Mouse (Mus musculus): ENCODE data around the gene Pfn3. TPM values are rescaled to one million over a fixed set of nuclear protein-coding genes. Genes with fewer than 3 reads are reported as not detected.
A peak's percentile ranks its signal among the peaks of the same experiment; 100 is the strongest.

The Pfn3 gene
- total and polyA plus RNA-seq, 2 experiments from 2014 or later, result 0.93 TPM; not detected in 1

DNA sequence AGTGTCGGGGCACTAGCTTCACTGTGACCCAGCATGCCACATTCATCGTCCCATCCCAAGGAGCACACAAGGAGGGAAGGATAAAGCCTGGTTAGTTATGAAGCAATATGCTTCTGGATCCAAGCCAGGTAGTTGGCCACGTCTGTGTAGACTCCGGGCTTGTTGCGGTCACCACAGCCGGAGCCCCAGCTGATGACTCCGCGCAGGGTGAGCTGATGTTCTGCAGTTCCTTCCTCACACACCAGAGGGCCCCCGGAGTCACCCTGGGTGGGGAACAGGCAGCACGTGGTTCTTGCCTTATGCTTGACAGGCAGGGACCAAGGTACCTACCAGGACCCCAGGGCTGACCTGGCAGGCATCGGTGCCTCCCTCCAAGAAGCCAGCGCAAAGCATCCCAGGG lies 3.0 kb upstream of the Pfn3 start:
- Histone ChIP-seq H3K4me3 (ENCODE audit: low read depth, low read length) (peak overlapping the region; percentile 7; the same call in 1 of the 2 replicates), H3K9ac (peak overlapping the region; percentile 18; the same call in 1 of the 2 replicates)

GRCm38 (mm10) chr13:55413333-55413732 lies 1.7 kb downstream of the Pfn3 start:
- DNase-seq, result no peak
- ATAC-seq, result no peak
- 0 out of 2 replicates have a peak, but pooled peaks cover 3% of the 10 kb centered on the region for H3K4me1 ChIP-seq (ENCODE audit: insufficient read depth)

More for the DNA sequence above, 3.0 kb upstream of the Pfn3 start:
- ATAC-seq (peak; percentile 76), DNase-seq (peak; percentile 82)
- H3K36me3 ChIP-seq (ENCODE audit: insufficient read depth), result no peaks in the 10 kb centered on the region
- WGBS, result 10% methylated on average over 12 of the region's 12 CpGs
- peaks cover 27% of the 10 kb centered on the region for H3K27me3 ChIP-seq (ENCODE audit: insufficient read depth, low read length)
- H3K4me1 ChIP-seq (ENCODE audit: insufficient read depth), result 0 out of 2 replicates have a peak, but pooled peaks cover 3% of the 10 kb centered on the region
- H3K27ac ChIP-seq (ENCODE audit: low read depth, low read length), result no peak overlapping the region
- H3K9me3 ChIP-seq (ENCODE audit: low read length), result no peaks in the 10 kb centered on the region
- H3K4me2 ChIP-seq (ENCODE audit: low read depth), result peak overlapping the region; percentile 38
- TF ChIP-seq CTCF (IDR thresholded peaks at IDR 0.05; ENCODE audit: low read depth), result peak; percentile 90

GRCm38 (mm10) chr13:55412643-55413307 lies 2.3 kb downstream of the Pfn3 start:
- no peaks in the 10 kb centered on the region for H3K27me3 ChIP-seq (ENCODE audit: insufficient read depth, low read length)
- no peaks in the 10 kb centered on the region for H3K9me3 ChIP-seq (ENCODE audit: low read length)
- no peak for TF ChIP-seq CTCF (IDR thresholded peaks at IDR 0.05; ENCODE audit: low read depth)
- no peak for DNase-seq
- 86% methylated on average over 13 of the region's 13 CpGs for WGBS
- H3K36me3 ChIP-seq (ENCODE audit: insufficient read depth), result no peaks in the 10 kb centered on the region
- no peak for ATAC-seq
- H3K9ac ChIP-seq, result no peak overlapping the region
- 0 out of 2 replicates have a peak, but pooled peaks cover 3% of the 10 kb centered on the region for H3K4me1 ChIP-seq (ENCODE audit: insufficient read depth)
- H3K4me2 ChIP-seq (ENCODE audit: low read depth), result no peak overlapping the region
- no peak overlapping the region for H3K4me3 ChIP-seq (ENCODE audit: low read depth, low read length)
- no peak overlapping the region for H3K27ac ChIP-seq (ENCODE audit: low read depth, low read length)

More at GRCm38 (mm10) chr13:55413333-55413732, 1.7 kb downstream of the Pfn3 start:
- H3K27me3 ChIP-seq (ENCODE audit: insufficient read depth, low read length), result no peaks in the 10 kb centered on the region
- H3K27ac ChIP-seq (ENCODE audit: low read depth, low read length), result no peak overlapping the region
- H3K36me3 ChIP-seq (ENCODE audit: insufficient read depth), result no peaks in the 10 kb centered on the region
- WGBS, result 80% methylated on average over 12 of the region's 12 CpGs
- TF ChIP-seq CTCF (IDR thresholded peaks at IDR 0.05; ENCODE audit: low read depth), result no peak
- no peaks in the 10 kb centered on the region for H3K9me3 ChIP-seq (ENCODE audit: low read length)
- no peak overlapping the region for H3K4me3 ChIP-seq (ENCODE audit: low read depth, low read length)
- no peak overlapping the region for H3K9ac ChIP-seq
- no peak overlapping the region for H3K4me2 ChIP-seq (ENCODE audit: low read depth)

DNA sequence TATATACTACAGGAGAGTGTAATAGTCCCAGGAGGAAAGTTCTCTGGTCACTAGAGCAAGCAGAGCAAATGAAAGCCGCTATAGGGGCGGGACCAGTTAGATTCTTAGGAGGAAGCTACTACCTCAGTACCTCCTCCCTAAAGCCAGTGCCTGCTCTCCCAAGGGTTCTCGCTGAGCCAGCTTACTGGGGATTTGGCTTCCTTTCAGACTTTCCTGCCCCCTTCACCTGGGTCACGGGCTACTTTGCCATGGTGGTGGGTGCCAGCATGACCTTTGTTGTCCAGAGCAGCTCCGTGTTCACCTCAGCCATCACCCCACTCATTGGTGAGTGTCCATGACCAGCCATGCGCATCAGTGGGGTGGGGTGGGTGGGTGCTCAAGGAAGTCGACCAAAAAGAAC lies 3.2 kb downstream of the Pfn3 start:
- H3K9me3 ChIP-seq (ENCODE audit: low read length), result no peaks in the 10 kb centered on the region
- TF ChIP-seq CTCF (IDR thresholded peaks at IDR 0.05; ENCODE audit: low read depth), result no peak
- H3K4me3 ChIP-seq (ENCODE audit: low read depth, low read length), result no peak overlapping the region
- no peaks in the 10 kb centered on the region for H3K36me3 ChIP-seq (ENCODE audit: insufficient read depth)
- no peak overlapping the region for H3K9ac ChIP-seq
- no peak overlapping the region for H3K27ac ChIP-seq (ENCODE audit: low read depth, low read length)
- ATAC-seq, result no peak
- WGBS, result 75% methylated on average over 7 of the region's 7 CpGs
- no peak overlapping the region for H3K4me2 ChIP-seq (ENCODE audit: low read depth)
- no peak for DNase-seq
- no peaks in the 10 kb centered on the region for H3K27me3 ChIP-seq (ENCODE audit: insufficient read depth, low read length)
- H3K4me1 ChIP-seq (ENCODE audit: insufficient read depth), result 0 out of 2 replicates have a peak, but pooled peaks cover 3% of the 10 kb centered on the region

- no peak for ATAC-seq
Measured at GRCm38 (mm10) chr13:55408546-55409120, 6.4 kb downstream of the Pfn3 start.

GRCm38 (mm10) chr13:55407341-55407740 lies 7.7 kb downstream of the Pfn3 start:
- Histone ChIP-seq H3K27ac (ENCODE audit: low read depth, low read length) (no peak overlapping the region), H3K4me3 (ENCODE audit: low read depth, low read length) (no peak overlapping the region), H3K9ac (no peak overlapping the region), H3K36me3 (ENCODE audit: insufficient read depth) (no peaks in the 10 kb centered on the region), H3K27me3 (ENCODE audit: insufficient read depth, low read length) (no peaks in the 10 kb centered on the region), H3K4me1 (ENCODE audit: insufficient read depth) (peaks cover 5% of the 10 kb centered on the region; the same call in 1 of the 2 replicates), H3K4me2 (ENCODE audit: low read depth) (no peak overlapping the region), H3K9me3 (ENCODE audit: low read length) (no peaks in the 10 kb centered on the region)
- TF ChIP-seq CTCF (IDR thresholded peaks at IDR 0.05; ENCODE audit: low read depth), result no peak
- no peak for ATAC-seq
- WGBS, result 89% methylated on average over 4 of the region's 4 CpGs
- DNase-seq, result no peak

More at GRCm38 (mm10) chr13:55408546-55409120, 6.4 kb downstream of the Pfn3 start:
- 88% methylated on average over 19 of the region's 19 CpGs for WGBS
- Histone ChIP-seq H3K4me3 (ENCODE audit: low read depth, low read length) (no peak overlapping the region), H3K9me3 (ENCODE audit: low read length) (no peaks in the 10 kb centered on the region), H3K4me1 (ENCODE audit: insufficient read depth) (peaks cover 5% of the 10 kb centered on the region; the same call in 1 of the 2 replicates), H3K9ac (no peak overlapping the region), H3K27me3 (ENCODE audit: insufficient read depth, low read length) (no peaks in the 10 kb centered on the region), H3K36me3 (ENCODE audit: insufficient read depth) (no peaks in the 10 kb centered on the region), H3K4me2 (ENCODE audit: low read depth) (no peak overlapping the region), H3K27ac (ENCODE audit: low read depth, low read length) (no peak overlapping the region)
- DNase-seq, result no peak
- TF ChIP-seq CTCF (IDR thresholded peaks at IDR 0.05; ENCODE audit: low read depth), result no peak
